25 mouse cellular contexts compared by ENCODE assay signal in genomic region chr19:43647261-43647660, GRCm38 (mm10). TPM values are rescaled to one million over a fixed set of nuclear protein-coding genes. Genes with fewer than 3 reads are reported as not detected.
"Had no signal": no experiment of that assay in that cellular context is flagged by ENCODE, and none has a peak within 500 bp of the region (broad histone marks: within the 10 kb centered on the region; RNA-seq: fewer than 3 reads in every experiment).

No protein-coding gene starts in this region.

- H3K4me2 ChIP-seq: limb, embryonic 13.5 days; liver, embryonic 13.5 days; lung, embryonic 14.5 days; midbrain, embryonic 13.5 days; neural tube, embryonic 12.5 days; neural tube, embryonic 15.5 days; stomach, embryonic 15.5 days had no signal

- DNase-seq: kidney, adult 18-20 months; kidney, adult 9 months; kidney, postnatal 14 days; kidney, postnatal 4 days; liver, embryonic 13.5 days; lung, embryonic 14.5 days; thymus, postnatal 25 days had no signal

- H3K9ac ChIP-seq: limb, embryonic 13.5 days; liver, embryonic 13.5 days; lung, embryonic 14.5 days; midbrain, embryonic 13.5 days; neural tube, embryonic 12.5 days; neural tube, embryonic 15.5 days; stomach, embryonic 15.5 days had no signal

- H3K4me3 ChIP-seq: limb, embryonic 10.5 days; limb, embryonic 13.5 days; liver, embryonic 13.5 days; midbrain, embryonic 13.5 days; neural tube, embryonic 12.5 days; neural tube, embryonic 15.5 days; stomach, embryonic 15.5 days had no signal

- H3K27ac ChIP-seq: limb, embryonic 10.5 days; limb, embryonic 13.5 days; liver, embryonic 13.5 days; macrophage; midbrain, embryonic 13.5 days; neural tube, embryonic 12.5 days; neural tube, embryonic 15.5 days; stomach, embryonic 15.5 days had no signal

- ATAC-seq: inflammation-experienced regulatory T-cells, adult 6 months; intestine, embryonic 16.5 days; lung, postnatal 0 days; midbrain, embryonic 13.5 days had no signal

- H3K4me1 ChIP-seq: limb, embryonic 10.5 days; limb, embryonic 13.5 days; liver, embryonic 13.5 days; midbrain, embryonic 13.5 days; neural tube, embryonic 12.5 days; neural tube, embryonic 15.5 days had no signal

- H3K27me3 ChIP-seq: neural tube, embryonic 12.5 days; neural tube, embryonic 15.5 days; stomach, embryonic 15.5 days had no signal

- H3K36me3 ChIP-seq: limb, embryonic 10.5 days; limb, embryonic 13.5 days; liver, embryonic 13.5 days; midbrain, embryonic 13.5 days; neural tube, embryonic 12.5 days; neural tube, embryonic 15.5 days; stomach, embryonic 15.5 days had no signal

- H3K9me3 ChIP-seq: limb, embryonic 10.5 days; limb, embryonic 13.5 days; liver, embryonic 13.5 days; midbrain, embryonic 13.5 days; neural tube, embryonic 12.5 days; neural tube, embryonic 15.5 days; stomach, embryonic 15.5 days had no signal

RNA-seq across cellular contexts. Expression of gene Nkx2-3, which starts 35.1 kb away (rescaled TPM):
- total RNA-seq: layer of hippocampus, adult 18-20 months; layer of hippocampus, postnatal 25 days; left cerebral cortex, adult 18-20 months; left cerebral cortex, postnatal 25 days; liver, adult 2 months; megakaryocyte, adult 5-6 weeks had no signal
- polyA plus RNA-seq: inflammation-experienced regulatory T-cells, adult 6 months; limb, embryonic 10.5 days; limb, embryonic 13.5 days; lung, embryonic 14.5 days; lung, postnatal 0 days; macrophage; midbrain, postnatal 0 days; neural tube, embryonic 12.5 days; neural tube, embryonic 15.5 days; thymus, postnatal 0 days had no signal
